Mouse (Mus musculus) embryonic stem cell, embryonic (primary cell): ENCODE measurements at regions not wholly inside any gene's neighbourhood (a gene's known extent, or its start where the extent isn't known, plus 50 kb on each side); places are given as distances from the start of the nearest gene placed in this dataset.

ENCODE experiments used
- CTCF ChIA-PET, 4 experiments: fragments of 300-600 bp in 2 of 4; fragments of 350-600 bp in 2 of 4; sonication (Branson Sonifier 250); formaldehyde crosslinking; loops; one replicate each; lab custom pipeline; 2022; ENCODE audit warnings: inconsistent platforms in 2 of 4; lab: Charles Lee
- POLR2A ChIA-PET, 4 experiments: fragments of 300-600 bp in 2 of 4; fragments of 350-600 bp in 2 of 4; sonication (Branson Sonifier 250); formaldehyde crosslinking; loops; one replicate each; lab custom pipeline; 2022; ENCODE audit warnings: antibody characterized with exemption in 4 of 4, inconsistent platforms in 1 of 4; lab: Charles Lee

DNA sequence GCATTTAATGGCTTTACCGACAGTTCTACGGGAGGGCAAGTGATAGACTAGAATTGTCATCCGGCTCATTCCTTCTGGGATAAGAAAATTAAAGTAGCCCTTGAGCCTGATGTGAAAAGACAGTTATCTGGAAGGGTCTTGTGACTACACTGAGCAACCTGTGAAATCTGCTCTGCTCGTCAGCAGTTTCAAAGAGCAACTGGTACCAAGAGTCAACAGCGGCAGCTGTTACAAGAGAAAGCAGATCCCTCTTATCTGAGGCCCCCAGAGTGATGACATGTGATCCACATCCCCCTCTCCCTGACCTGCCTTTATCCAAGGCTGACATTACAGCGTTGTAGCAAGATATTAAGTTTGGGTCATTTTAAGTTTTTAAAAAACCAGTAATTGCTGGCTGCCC, 52.6 kb upstream of the Unc13c start:
- ChIA-PET POLR2A (no interaction called here), CTCF (no interaction called here)

DNA sequence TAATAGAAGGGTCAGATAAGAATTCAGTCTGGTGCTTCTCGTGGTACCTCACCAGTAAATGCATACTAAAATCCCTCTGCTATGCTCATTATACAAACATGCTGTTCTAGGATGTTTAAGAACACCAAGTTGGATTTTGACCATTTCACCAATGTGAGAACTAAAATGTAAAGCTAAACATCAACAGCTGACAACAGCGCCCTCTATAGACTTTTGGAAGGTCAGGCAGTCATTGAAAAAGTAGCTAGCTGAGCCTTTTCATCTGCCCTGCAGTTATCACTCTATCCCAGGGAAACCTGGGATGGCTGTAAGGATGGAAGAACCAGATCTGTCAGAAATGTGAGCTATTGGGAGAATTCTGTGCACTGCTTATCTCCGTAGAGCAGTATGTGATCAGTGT, 55.2 kb upstream of the Unc13c start:
- ChIA-PET POLR2A (no interaction called here), CTCF (interaction anchor here in 2 of 4 experiments (0.5 to 1.1 kb wide), 8 partner anchors 9 to 466 kb away, joined by 3 to 7 read pairs (median 5); no protein-coding TSS in a partner anchor)

DNA sequence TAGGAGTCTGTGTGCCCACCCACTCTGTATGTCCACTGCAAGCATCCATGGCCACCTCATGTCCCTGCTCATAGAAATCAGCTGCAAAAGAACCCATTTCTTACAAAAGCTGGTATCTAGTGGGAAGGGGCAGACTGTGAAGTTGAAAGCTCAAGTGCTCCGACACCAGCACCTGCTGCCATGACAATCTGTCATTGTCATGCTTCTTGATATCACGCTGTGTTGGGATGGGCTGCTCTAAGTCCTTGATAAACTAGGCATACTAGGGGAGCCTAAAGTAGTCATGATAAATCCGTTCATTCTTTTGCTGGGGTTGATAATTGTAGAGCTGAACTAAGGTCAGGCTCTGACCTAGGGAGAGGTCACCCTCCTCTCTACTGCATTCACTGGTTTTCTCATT, 57.4 kb upstream of the Unc13c start:
- POLR2A ChIA-PET: no interaction called here
- CTCF ChIA-PET: interaction anchor here in 1 of 4 experiments (0.6 kb wide), 1 partner anchor 232 kb away, joined by 4 read pairs; no protein-coding TSS in a partner anchor

DNA sequence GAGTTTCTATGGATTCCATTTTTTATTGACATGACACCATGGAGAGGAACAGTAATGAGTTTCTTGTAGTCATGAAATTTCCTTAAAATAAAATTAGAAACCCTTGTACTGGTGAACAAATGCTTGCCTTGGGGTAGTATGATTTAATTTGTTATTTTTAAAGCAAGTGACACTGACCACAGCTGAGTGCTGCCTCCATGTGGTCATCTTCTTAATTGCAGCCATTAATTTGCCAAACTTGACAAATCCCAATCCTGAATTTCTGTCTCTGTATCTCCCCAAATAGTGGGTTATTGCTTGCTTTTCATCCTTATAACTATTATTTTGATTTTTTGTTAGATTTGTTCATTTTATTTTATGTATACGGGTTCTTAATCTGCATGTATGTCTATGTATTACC, 59.7 kb upstream of the Unc13c start:
- CTCF ChIA-PET: interaction anchor here in 3 of 4 experiments (0.6 to 1.2 kb wide), 4 partner anchors 52 to 1496 kb away, joined by 3 to 6 read pairs (median 4); partner anchors contain the start of gene Rfx7 (in 1 of the 3)
- POLR2A ChIA-PET: no interaction called here

DNA sequence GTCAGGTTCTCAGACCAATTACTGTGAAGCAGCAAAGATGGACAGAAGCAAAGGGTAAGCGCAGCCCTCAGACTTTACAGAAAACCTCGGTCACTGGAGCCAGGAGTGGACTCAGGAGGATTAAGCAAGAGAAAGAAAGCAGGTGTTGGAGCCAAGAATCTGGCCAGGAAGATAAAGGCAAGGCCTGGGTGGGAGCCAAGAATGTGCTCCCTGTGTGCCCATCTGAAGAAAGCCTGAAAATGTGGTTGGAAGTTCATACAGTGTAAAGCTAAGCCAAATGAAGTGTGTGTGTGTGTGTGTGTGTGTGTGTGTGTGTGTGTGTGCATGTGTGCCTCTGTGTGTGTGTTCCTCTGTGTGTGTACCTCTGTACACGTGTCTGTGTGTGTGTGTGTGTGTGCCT, 64.2 kb upstream of the Wdr72 start:
- POLR2A ChIA-PET: no interaction called here
- CTCF ChIA-PET: no interaction called here

DNA sequence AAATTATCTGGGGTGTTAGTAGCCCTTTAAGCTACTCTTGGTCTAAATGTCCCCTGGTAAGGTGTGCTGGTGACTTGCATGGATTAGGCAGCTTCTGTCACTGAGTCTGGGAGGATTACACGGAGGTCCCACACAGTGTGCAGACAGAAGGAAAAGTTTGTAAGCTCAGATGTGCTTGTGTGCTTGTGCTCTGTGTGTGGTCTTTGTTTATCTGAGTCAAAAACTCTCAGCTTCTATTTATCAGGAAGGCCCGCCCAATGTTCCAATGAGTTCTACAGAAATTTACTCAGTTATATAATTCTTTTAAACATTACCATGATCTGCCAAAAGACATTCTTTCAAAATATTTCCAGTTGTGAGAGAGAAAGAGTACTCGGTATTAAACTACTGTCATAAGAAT, 60.4 kb upstream of the Wdr72 start:
- CTCF ChIA-PET: no interaction called here

DNA sequence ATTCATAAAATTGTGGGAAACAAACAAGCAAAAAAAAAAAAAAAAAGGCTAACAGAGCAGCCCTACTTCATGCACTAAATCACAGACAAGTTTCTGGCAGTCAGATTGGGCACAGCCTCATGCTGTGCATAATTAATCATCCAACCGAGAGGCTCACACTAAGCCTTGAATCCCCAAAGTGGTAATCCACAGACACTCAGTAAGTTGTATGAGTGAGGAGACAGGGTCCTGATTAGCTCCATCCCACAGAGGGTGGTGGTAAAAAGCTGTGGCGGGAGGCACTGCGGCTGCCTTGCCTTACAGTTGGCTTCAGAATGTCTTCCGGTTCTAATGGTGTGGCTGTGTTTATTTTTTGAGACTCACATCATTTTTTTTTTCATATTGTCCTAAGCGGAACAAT, 53.4 kb upstream of the Wdr72 start:
- ChIA-PET CTCF (interaction anchor here in 2 of 4 experiments (0.6 to 0.8 kb wide), 3 partner anchors 499 to 1175 kb away, joined by 3 to 5 read pairs (median 4); partner anchors contain the start of gene Myo5c (in 1 of the 2)), POLR2A (no interaction called here)

More for the DNA sequence above, 60.4 kb upstream of the Wdr72 start:
- POLR2A ChIA-PET: no interaction called here

DNA sequence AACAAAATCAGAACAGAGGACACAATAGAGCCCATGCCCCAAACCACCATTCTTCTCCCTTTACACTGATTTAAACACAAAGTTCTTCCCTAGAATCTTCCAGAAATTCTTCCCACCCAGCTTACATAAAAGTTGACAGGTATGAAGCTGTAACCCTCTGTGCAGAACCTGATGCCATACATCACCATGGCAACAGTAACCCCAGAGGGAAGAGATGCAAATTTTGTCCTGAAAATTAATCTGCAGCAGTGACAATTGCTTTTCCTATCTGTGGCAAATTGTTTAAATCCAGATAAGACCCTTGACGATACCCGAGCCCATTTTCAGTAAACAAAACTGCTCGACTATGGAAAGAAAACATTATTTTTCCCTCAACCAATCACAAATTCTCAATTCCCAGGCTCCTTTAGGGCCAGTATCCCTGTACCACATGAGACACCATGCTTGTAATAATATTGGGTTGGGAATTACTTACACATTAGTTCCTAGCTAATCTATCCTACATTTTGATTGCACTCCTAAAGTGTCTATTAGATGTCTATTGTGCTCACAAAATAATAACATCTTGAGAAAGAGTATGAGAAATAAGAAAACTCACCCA, 52.6 kb upstream of the Wdr72 start:
- ChIA-PET POLR2A (no interaction called here), CTCF (no interaction called here)

DNA sequence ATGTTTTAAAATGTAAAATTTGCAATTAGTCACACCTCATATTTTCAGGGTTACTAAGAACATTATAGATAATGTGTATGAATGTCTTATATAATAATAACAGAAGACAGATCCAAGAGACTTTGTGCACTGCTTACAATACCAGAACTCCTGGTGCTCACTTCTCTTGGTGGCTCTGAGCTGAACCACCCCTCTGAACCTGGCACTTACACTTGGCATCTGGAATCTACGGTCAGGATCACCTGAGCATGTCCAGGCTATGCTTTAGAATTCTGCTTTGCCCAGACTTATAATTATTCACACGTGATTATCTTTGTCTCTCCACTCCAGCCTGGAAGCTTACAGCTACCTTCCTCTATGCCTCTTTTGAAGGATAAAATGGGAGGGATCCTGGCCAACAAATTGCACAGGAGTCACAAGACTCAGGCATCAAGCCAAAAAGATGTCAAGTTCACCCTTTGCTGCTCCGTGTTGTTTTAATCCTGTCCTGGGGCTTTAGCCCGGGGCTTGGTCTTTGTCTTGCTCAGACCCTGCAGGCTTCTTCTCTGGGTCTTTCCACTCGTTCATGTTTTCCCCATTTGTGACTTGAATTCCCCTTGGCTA, 51.8 kb upstream of the Wdr72 start:
- ChIA-PET CTCF (interaction anchor here in 1 of 4 experiments (0.6 kb wide), 1 partner anchor 522 kb away, joined by 3 read pairs; no protein-coding TSS in a partner anchor), POLR2A (no interaction called here)
